9 mouse cellular contexts compared by ENCODE assay signal in genomic region chr12:83987242-83987582, GRCm38 (mm10). TPM values are rescaled to one million over a fixed set of nuclear protein-coding genes. Genes with fewer than 3 reads are reported as not detected.
DNase-seq lines count a peak whose midpoint lies in the region; ATAC-seq and TF ChIP-seq lines count a peak whose summit lies in the region.
"Had no signal": no experiment of that assay in that cellular context is flagged by ENCODE, and none has a peak within 500 bp of the region (broad histone marks: within the 10 kb centered on the region; RNA-seq: fewer than 3 reads in every experiment).

No protein-coding gene starts in this region.

- H3K27ac ChIP-seq in heart, adult 2 months, result peak overlapping the region; percentile 99
- H3K27ac ChIP-seq in CH12.LX (ENCODE audit: insufficient read depth, low read depth), result peak overlapping the region; percentile 84
- H3K27ac ChIP-seq in heart, embryonic 15.5 days, result peak overlapping the region; percentile 98
- peak overlapping the region; percentile 93 for H3K27ac ChIP-seq in liver, postnatal 0 days (ENCODE audit: low read depth)

- no peaks in the 10 kb centered on the region for H3K36me3 ChIP-seq in heart, adult 2 months (ENCODE audit: control insufficient read depth, insufficient read depth, low read length)
- peaks cover 10 to 11% of the 10 kb centered on the region in 2 experiments for H3K36me3 ChIP-seq in CH12.LX (replicated peaks in 1 of 2; ENCODE audit: control insufficient read depth in 1 of 2, insufficient read depth in 1 of 2, low read length in 1 of 2)
- 0 out of 2 replicates have a peak, but pooled peaks cover 3% of the 10 kb centered on the region for H3K36me3 ChIP-seq in heart, embryonic 15.5 days
- no peaks in the 10 kb centered on the region for H3K36me3 ChIP-seq in liver, postnatal 0 days (replicated peaks; ENCODE audit: insufficient read depth, low read length)

- H3K9me3 ChIP-seq in CH12.LX (replicated peaks; ENCODE audit: low read length), result peaks cover 5% of the 10 kb centered on the region
- H3K9me3 ChIP-seq in heart, embryonic 15.5 days (replicated peaks), result no peaks in the 10 kb centered on the region
- no peaks in the 10 kb centered on the region; the same call in 1 of the 2 replicates for H3K9me3 ChIP-seq in liver, postnatal 0 days (ENCODE audit: low read length)

- ATAC-seq in heart, embryonic 15.5 days (replicated peaks; ENCODE audit: insufficient number of reproducible peaks, insufficient read depth, low FRiP score, low read depth), result peak; percentile 47
- peak; percentile 78 for ATAC-seq in liver, postnatal 0 days

- no peak for TF ChIP-seq RAD21 in CH12.LX (IDR thresholded peaks at IDR 0.05; ENCODE audit: low read depth, low read length)

- DNase-seq in heart, adult 2 months, result no peak
- DNase-seq in heart, postnatal 10 days, result no peak
- no peak for DNase-seq in CH12.LX (ENCODE audit: extremely low read depth)
- DNase-seq in liver, postnatal 0 days, result no peak
- DNase-seq in adrenal gland, postnatal 4 days (ENCODE audit: low spot score in 2 of 2), result no peak
- DNase-seq in embryo, embryonic 9.5 days (ENCODE audit: extremely low spot score), result no peak
- DNase-seq in gastrocnemius, adult 8-10 months (ENCODE audit: low spot score in 2 of 2), result no peak

- dilution Hi-C loops in CH12.LX (cut with MboI; ENCODE audit: extremely low pct_ligation_motif_present, extremely low pct_unique_long_range_greater_than_20kb, low sequenced_read_pairs), result no loop called here

- peaks cover 4% of the 10 kb centered on the region for H3K4me1 ChIP-seq in heart, adult 2 months (ENCODE audit: control insufficient read depth, insufficient read depth, low read length)
- H3K4me1 ChIP-seq in CH12.LX (ENCODE audit: control insufficient read depth in 1 of 2, insufficient read depth in 2 of 2), result peaks cover 7 to 16% of the 10 kb centered on the region in 2 experiments
- peaks cover 18% of the 10 kb centered on the region for H3K4me1 ChIP-seq in heart, embryonic 15.5 days (replicated peaks)
- peaks cover 11% of the 10 kb centered on the region for H3K4me1 ChIP-seq in liver, postnatal 0 days (ENCODE audit: insufficient read depth)

- 6% methylated on average over 8 of the region's 8 CpGs for WGBS in heart, adult 2 months
- 11% methylated on average over 8 of the region's 8 CpGs for WGBS in heart, embryonic 15.5 days
- WGBS in liver, postnatal 0 days (ENCODE audit: insufficient replicate concordance), result 16% methylated on average over 8 of the region's 8 CpGs

- in situ Hi-C loops in CH12.LX (cut with MboI; ENCODE audit: low pct_ligation_motif_present, low pct_unique_long_range_greater_than_20kb, low sequenced_read_pairs), result no loop called here

- peak overlapping the region; percentile 96 for H3K9ac ChIP-seq in heart, adult 2 months (ENCODE audit: low read depth, low read length)
- H3K9ac ChIP-seq in CH12.LX (ENCODE audit: insufficient read depth, low read depth), result peak overlapping the region; percentile 62
- peak overlapping the region; percentile 77; the same call in 1 of the 2 replicates for H3K9ac ChIP-seq in heart, embryonic 15.5 days
- peak overlapping the region; percentile 78 for H3K9ac ChIP-seq in liver, postnatal 0 days (replicated peaks)

- H3K79me2 ChIP-seq in heart, adult 2 months (replicated peaks; ENCODE audit: control insufficient read depth, insufficient read depth, low read length), result no peaks in the 10 kb centered on the region
- no peaks in the 10 kb centered on the region for H3K79me2 ChIP-seq in CH12.LX (replicated peaks; ENCODE audit: control insufficient read depth, extremely low read depth, insufficient read depth, poor library complexity, severe bottlenecking)

- H3K27me3 ChIP-seq in heart, adult 2 months (ENCODE audit: control insufficient read depth, insufficient read depth, low read length), result no peaks in the 10 kb centered on the region
- no peaks in the 10 kb centered on the region for H3K27me3 ChIP-seq in CH12.LX (replicated peaks)
- H3K27me3 ChIP-seq in heart, embryonic 15.5 days, result no peaks in the 10 kb centered on the region
- no peaks in the 10 kb centered on the region for H3K27me3 ChIP-seq in liver, postnatal 0 days (ENCODE audit: insufficient read depth, low read length)

- H3K4me2 ChIP-seq in CH12.LX (ENCODE audit: insufficient read depth, low read depth, poor library complexity, severe bottlenecking), result peak overlapping the region; percentile 61
- H3K4me2 ChIP-seq in heart, embryonic 15.5 days, result peak overlapping the region; percentile 74
- peak overlapping the region; percentile 72 for H3K4me2 ChIP-seq in liver, postnatal 0 days (ENCODE audit: low read depth, low read length)

- no peak for TF ChIP-seq CTCF in heart, adult 2 months (IDR thresholded peaks at IDR 0.05)
- TF ChIP-seq CTCF in CH12.LX (conservative IDR thresholded peaks at IDR 0.05 in 1 of 2, IDR thresholded peaks at IDR 0.05 in 1 of 2; ENCODE audit: low read depth in 2 of 2, low read length in 2 of 2), result no peak
- no peak for TF ChIP-seq CTCF in liver, postnatal 0 days (IDR thresholded peaks at IDR 0.05; ENCODE audit: low read depth)

- intact Hi-C loops in heart, adult 2 months (cut with DNase I), result loop anchor here (5.0 kb wide), 1 partner anchor 45 kb away; no protein-coding TSS in a partner anchor
- intact Hi-C loops in heart, postnatal 10 days (cut with DNase I), result loop anchor here (2.0 kb wide), 1 partner anchor 44 kb away; no protein-coding TSS in a partner anchor

- no peak for TF ChIP-seq EP300 in heart, adult 2 months (IDR thresholded peaks at IDR 0.05; ENCODE audit: insufficient read depth, low read depth, low read length)
- TF ChIP-seq EP300 in CH12.LX (IDR thresholded peaks at IDR 0.05; ENCODE audit: low read length), result no peak
- TF ChIP-seq EP300 in liver, postnatal 0 days (IDR thresholded peaks at IDR 0.05; ENCODE audit: low read depth), result peak; percentile 54

- no peak for TF ChIP-seq POLR2A in heart, adult 2 months (IDR thresholded peaks at IDR 0.05; ENCODE audit: insufficient read depth, low read depth, low read length)
- TF ChIP-seq POLR2A in CH12.LX (IDR thresholded peaks at IDR 0.05; ENCODE audit: low read depth, low read length), result no peak

- peak overlapping the region; percentile 66 for H3K4me3 ChIP-seq in heart, adult 2 months
- peak overlapping the region; percentile 58 to 70 (median 67) for H3K4me3 ChIP-seq in CH12.LX (replicated peaks in 1 of 3; ENCODE audit: low read depth in 2 of 3, low read length in 2 of 3, poor library complexity in 1 of 3)
- H3K4me3 ChIP-seq in heart, embryonic 15.5 days, result peak overlapping the region; percentile 70
- H3K4me3 ChIP-seq in liver, postnatal 0 days (ENCODE audit: low read depth, low read length), result peak overlapping the region; percentile 57

RNA-seq across cellular contexts. Expression of gene Acot2, which starts 0.4 kb away (rescaled TPM):
- total RNA-seq in heart, adult 2 months (2021), result 100 to 1,000 TPM; 112 to 114 TPM
- 44.4 and 52.6 TPM in 2 replicates for polyA plus RNA-seq in heart, adult 2 months (2012; rRNA removed)
- total RNA-seq in heart, postnatal 10 days (2021), result 100 to 1,000 TPM; 201 to 233 TPM
- total RNA-seq in CH12.LX (2012; rRNA removed) (10.2 and 13.2 TPM in 2 replicates), CH12.LX (2014; rRNA removed) (9.7 and 9.8 TPM in 2 replicates)
- 6.6 and 7.2 TPM in 2 replicates for polyA plus RNA-seq in CH12.LX (2012; ENCODE audit: insufficient read length, low read depth)
- 65.8 and 78.0 TPM in 2 replicates for polyA plus RNA-seq in heart, embryonic 15.5 days (2015; fragmentation: Nextera tagmentation; extraction: Ambion mirVana)
- 32.8 and 39.4 TPM in 2 replicates for polyA plus RNA-seq in liver, postnatal 0 days (2015; fragmentation: Nextera tagmentation; extraction: Ambion mirVana)
- 10 to 100 TPM; 31.3 to 32.8 TPM for total RNA-seq in adrenal gland, postnatal 4 days (2021)
- total RNA-seq in gastrocnemius, adult 8-10 months (2022), result 10 to 100 TPM; 14.9 to 20.7 (median 17.2) TPM

RNA-seq across cellular contexts. Expression of gene Heatr4, which starts 2.6 kb away (rescaled TPM):
- not detected for total RNA-seq in heart, adult 2 months (2021)
- not detected in 2 replicates for polyA plus RNA-seq in heart, adult 2 months (2012; rRNA removed)
- under 1 TPM in 1 of 2 experiments, not detected in 1; 0.17 TPM for total RNA-seq in heart, postnatal 10 days (2021)
- total RNA-seq in CH12.LX (2012; rRNA removed) (not detected in 2 replicates), CH12.LX (2014; rRNA removed) (not detected in 2 replicates)
- 0.08 TPM in 1 of 2 replicates, not detected in the other for polyA plus RNA-seq in CH12.LX (2012; ENCODE audit: insufficient read length, low read depth)
- polyA plus RNA-seq in heart, embryonic 15.5 days (2015; fragmentation: Nextera tagmentation; extraction: Ambion mirVana), result not detected in 2 replicates
- not detected in 2 replicates for polyA plus RNA-seq in liver, postnatal 0 days (2015; fragmentation: Nextera tagmentation; extraction: Ambion mirVana)
- not detected for total RNA-seq in adrenal gland, postnatal 4 days (2021)
- not detected for total RNA-seq in gastrocnemius, adult 8-10 months (2022)
- total RNA-seq: monocyte, adult 5-6 weeks had no signal

RNA-seq across cellular contexts. Expression of gene Acot1, which starts 22.1 kb away (rescaled TPM):
- 10 to 100 TPM; 53.0 to 54.4 TPM for total RNA-seq in heart, adult 2 months (2021)
- 8.1 and 22.9 TPM in 2 replicates for polyA plus RNA-seq in heart, adult 2 months (2012; rRNA removed)
- total RNA-seq in heart, postnatal 10 days (2021), result 100 to 1,000 TPM; 127 to 159 TPM
- total RNA-seq in CH12.LX (2012; rRNA removed) (0.42 TPM in 1 of 2 replicates, not detected in the other), CH12.LX (2014; rRNA removed) (not detected in 2 replicates)
- polyA plus RNA-seq in CH12.LX (2012; ENCODE audit: insufficient read length, low read depth), result not detected in 2 replicates
- polyA plus RNA-seq in heart, embryonic 15.5 days (2015; fragmentation: Nextera tagmentation; extraction: Ambion mirVana), result 27.7 and 29.8 TPM in 2 replicates
- polyA plus RNA-seq in liver, postnatal 0 days (2015; fragmentation: Nextera tagmentation; extraction: Ambion mirVana), result 87.8 and 106 TPM in 2 replicates
- total RNA-seq in adrenal gland, postnatal 4 days (2021), result 10 to 100 TPM; 21.4 to 36.5 TPM
- total RNA-seq in gastrocnemius, adult 8-10 months (2022), result 1 to 10 TPM; 2.5 to 5.3 (median 3.4) TPM
- total RNA-seq: monocyte, adult 5-6 weeks had no signal

RNA-seq across cellular contexts. Expression of gene Riox1, which starts 36.8 kb away (rescaled TPM):
- 1 to 10 TPM; 4.4 to 4.7 TPM for total RNA-seq in heart, adult 2 months (2021)
- 2.8 and 3.4 TPM in 2 replicates for polyA plus RNA-seq in heart, adult 2 months (2012; rRNA removed)
- total RNA-seq in heart, postnatal 10 days (2021), result 1 to 10 TPM; 7.2 to 7.7 TPM
- total RNA-seq in CH12.LX (2012; rRNA removed) (31.9 and 41.5 TPM in 2 replicates), CH12.LX (2014; rRNA removed) (27.4 and 29.5 TPM in 2 replicates)
- polyA plus RNA-seq in CH12.LX (2012; ENCODE audit: insufficient read length, low read depth), result 33.5 and 34.3 TPM in 2 replicates
- 7.9 and 10.2 TPM in 2 replicates for polyA plus RNA-seq in heart, embryonic 15.5 days (2015; fragmentation: Nextera tagmentation; extraction: Ambion mirVana)
- 6.2 and 8.1 TPM in 2 replicates for polyA plus RNA-seq in liver, postnatal 0 days (2015; fragmentation: Nextera tagmentation; extraction: Ambion mirVana)
- 10 to 100 TPM; 15.9 to 16.7 TPM for total RNA-seq in adrenal gland, postnatal 4 days (2021)
- total RNA-seq in gastrocnemius, adult 8-10 months (2022), result 1 to 10 TPM; 2.8 to 4.0 (median 3.3) TPM

RNA-seq across cellular contexts. Expression of gene Acot4, which starts 51.0 kb away (rescaled TPM):
- 1 to 10 TPM in 1 of 2 experiments, under 1 TPM in 1; 0.91 to 1.3 TPM for total RNA-seq in heart, adult 2 months (2021)
- polyA plus RNA-seq in heart, adult 2 months (2012; rRNA removed), result 0.53 and 0.61 TPM in 2 replicates
- 1 to 10 TPM; 1.6 to 2.0 TPM for total RNA-seq in heart, postnatal 10 days (2021)
- not detected in 2 replicates for total RNA-seq in CH12.LX (2012; rRNA removed)
- not detected in 2 replicates for total RNA-seq in CH12.LX (2014; rRNA removed)
- not detected in 2 replicates for polyA plus RNA-seq in CH12.LX (2012; ENCODE audit: insufficient read length, low read depth)
- polyA plus RNA-seq in heart, embryonic 15.5 days (2015; fragmentation: Nextera tagmentation; extraction: Ambion mirVana), result 0.16 and 0.29 TPM in 2 replicates
- 29.0 and 35.0 TPM in 2 replicates for polyA plus RNA-seq in liver, postnatal 0 days (2015; fragmentation: Nextera tagmentation; extraction: Ambion mirVana)
- total RNA-seq in adrenal gland, postnatal 4 days (2021), result 1 to 10 TPM; 3.7 to 6.4 TPM
- under 1 TPM in 3 of 4 experiments, not detected in 1; 0.07 to 0.16 (median 0.16) TPM for total RNA-seq in gastrocnemius, adult 8-10 months (2022)
- total RNA-seq: monocyte, adult 5-6 weeks had no signal
